Mouse (Mus musculus): ENCODE results near the gene Vat1l.

DNA sequence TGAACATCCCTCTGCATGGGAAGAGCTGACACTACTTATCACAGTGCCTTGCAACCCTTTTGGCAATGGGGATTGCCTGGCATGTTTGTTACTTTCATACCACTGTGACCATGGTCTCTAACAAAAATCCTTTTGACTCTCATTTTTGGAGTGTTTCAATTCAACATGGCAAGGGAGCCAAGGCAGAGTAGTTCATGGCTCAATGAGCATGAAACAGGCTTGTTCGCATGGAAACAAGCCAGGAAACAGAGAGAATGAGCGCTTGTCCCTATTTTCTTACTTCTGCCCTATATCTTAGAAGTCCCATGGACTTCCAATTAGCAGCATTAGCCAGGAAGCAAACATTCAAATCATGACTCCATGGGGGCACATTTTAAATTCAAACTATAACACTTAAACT is 18.6 kb downstream of the Vat1l start:
- TF ChIP-seq MAX (IDR thresholded peaks at IDR 0.05; ENCODE audit: low read depth) (no peak), CEBPB (IDR thresholded peaks at IDR 0.05; ENCODE audit: insufficient read depth, poor library complexity, severe bottlenecking) (no peak), POLR2A (IDR thresholded peaks at IDR 0.05; ENCODE audit: insufficient read length, low read depth) (no peak), MYOG (IDR thresholded peaks at IDR 0.05; ENCODE audit: control insufficient read depth in 1 of 3, insufficient read depth in 1 of 3, insufficient read length in 2 of 3, low read depth in 2 of 3) (no peak), TCF3 (IDR thresholded peaks at IDR 0.05; ENCODE audit: insufficient read length, low read depth) (no peak), TCF12 (IDR thresholded peaks at IDR 0.05; ENCODE audit: insufficient read depth, poor library complexity, severe bottlenecking) (no peak), MYOD1 (IDR thresholded peaks at IDR 0.05; ENCODE audit: control insufficient read depth in 1 of 3, insufficient read length in 2 of 3, low read depth in 2 of 3) (no peak), E2F4 (IDR thresholded peaks at IDR 0.05; ENCODE audit: insufficient read depth) (no peak), USF1 (IDR thresholded peaks at IDR 0.05; ENCODE audit: low read depth) (no peak), POLR2AphosphoS2 (IDR thresholded peaks at IDR 0.05; ENCODE audit: insufficient read length, low read depth) (no peak), REST (IDR thresholded peaks at IDR 0.05; ENCODE audit: insufficient read depth, insufficient read length) (no peak)
